Comparison of ENCODE assay signal across 17 mouse cellular contexts in the genomic region with DNA sequence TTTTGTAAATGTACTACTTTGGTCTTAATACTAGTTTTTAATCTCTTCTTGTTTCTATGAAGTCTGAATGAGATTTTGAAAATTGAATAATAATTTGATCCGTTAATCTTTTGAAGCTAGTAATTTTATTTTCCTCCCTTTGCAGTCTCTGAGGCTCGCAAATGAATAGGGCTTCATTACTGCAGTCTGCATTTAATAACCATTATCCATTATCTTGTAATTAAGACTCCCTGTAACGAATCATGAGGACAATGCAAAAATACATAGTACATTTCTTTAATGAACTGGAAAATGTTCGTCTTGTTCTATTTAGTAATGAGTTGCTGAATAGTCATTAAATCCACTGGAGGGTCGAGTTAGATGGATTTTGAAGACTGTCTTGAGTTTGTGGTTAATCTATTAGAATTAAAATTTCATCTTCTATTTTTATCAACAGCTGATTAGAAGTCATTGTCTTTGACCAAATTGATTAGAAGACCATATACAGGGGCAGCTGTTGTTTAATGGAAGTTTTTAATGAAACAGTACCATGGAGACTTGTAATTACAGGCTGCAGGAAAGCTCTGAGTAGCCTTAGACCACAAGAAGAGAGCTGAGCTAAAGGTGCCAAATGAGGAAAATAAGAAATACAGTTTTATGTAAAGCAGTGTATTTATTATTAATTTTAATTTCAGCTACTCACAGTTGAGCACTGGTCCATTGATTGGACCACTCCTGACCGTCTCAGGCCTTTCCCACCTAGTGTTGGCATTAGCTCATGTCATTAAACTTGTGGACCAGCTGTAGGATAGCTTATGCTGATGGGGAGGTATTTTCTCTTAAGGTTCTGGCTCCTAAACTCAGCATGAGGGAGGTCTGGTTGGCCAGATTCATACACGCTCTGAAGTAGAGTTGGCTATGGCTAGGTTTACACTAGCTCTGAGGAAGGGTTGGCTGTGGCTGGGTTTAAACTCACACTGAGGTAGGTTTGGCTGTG.
DNase-seq lines count a peak whose midpoint lies in the region; ATAC-seq lines count a peak whose summit lies in the region.
"Had no signal": no experiment of that assay in that cellular context is flagged by ENCODE, and none has a peak within 500 bp of the region (broad histone marks: within the 10 kb centered on the region; RNA-seq: fewer than 3 reads in every experiment).

No protein-coding gene starts in this region.

- H3K27ac ChIP-seq in forebrain, embryonic 14.5 days (ENCODE audit: low read depth, low read length): no peak overlapping the region
- H3K27ac ChIP-seq in forebrain, embryonic 10.5 days: no peak overlapping the region
- no peak overlapping the region for H3K27ac ChIP-seq in neural tube, embryonic 11.5 days (ENCODE audit: low read depth, low read length)
- no peak overlapping the region for H3K27ac ChIP-seq in midbrain, embryonic 14.5 days (replicated peaks; ENCODE audit: low read depth, low read length)
- H3K27ac ChIP-seq: embryonic facial prominence, embryonic 15.5 days; intestine, embryonic 15.5 days; layer of hippocampus, adult 2 months; stomach, embryonic 15.5 days had no signal

- 38% methylated on average over 7 of the region's 7 CpGs for WGBS in forebrain, embryonic 14.5 days
- WGBS in forebrain, embryonic 10.5 days: 81% methylated on average over 7 of the region's 7 CpGs
- WGBS in neural tube, embryonic 11.5 days: 84% methylated on average over 7 of the region's 7 CpGs
- WGBS in midbrain, embryonic 14.5 days: 77% methylated on average over 7 of the region's 7 CpGs

- no peak overlapping the region for H3K9ac ChIP-seq in forebrain, embryonic 14.5 days (ENCODE audit: low read length)
- H3K9ac ChIP-seq in neural tube, embryonic 11.5 days (ENCODE audit: low read length): no peak overlapping the region
- no peak overlapping the region for H3K9ac ChIP-seq in midbrain, embryonic 14.5 days (replicated peaks; ENCODE audit: low read length)
- H3K9ac ChIP-seq: embryonic facial prominence, embryonic 15.5 days; intestine, embryonic 15.5 days; liver, postnatal 0 days; stomach, embryonic 15.5 days had no signal

- DNase-seq in forebrain, embryonic 14.5 days (ENCODE audit: low spot score): no peak
- no peak for DNase-seq in forebrain, embryonic 10.5 days (ENCODE audit: extremely low spot score, low spot score)
- no peak for DNase-seq in neural tube, embryonic 11.5 days (ENCODE audit: low spot score)
- DNase-seq in neural tube, embryonic 10.5 days (ENCODE audit: extremely low spot score, low spot score): no peak
- DNase-seq in midbrain, embryonic 14.5 days: peak; percentile 18
- DNase-seq in retina, postnatal 1 day: peak; percentile 71
- no peak for DNase-seq in testis, postnatal 10 days (ENCODE audit: low spot score)
- DNase-seq in adrenal gland, adult 2 months: no peak
- DNase-seq: adrenal gland, postnatal 10 days; cerebellum, adult 2 months; liver, postnatal 0 days; lung, postnatal 14 days had no signal

- H3K27me3 ChIP-seq in forebrain, embryonic 14.5 days (replicated peaks; ENCODE audit: control insufficient read depth, insufficient read depth, low read length): no peaks in the 10 kb centered on the region
- no peaks in the 10 kb centered on the region for H3K27me3 ChIP-seq in forebrain, embryonic 10.5 days (ENCODE audit: poor library complexity, severe bottlenecking)
- no peaks in the 10 kb centered on the region for H3K27me3 ChIP-seq in neural tube, embryonic 11.5 days (ENCODE audit: control insufficient read depth, insufficient read depth, low read length)
- no peaks in the 10 kb centered on the region for H3K27me3 ChIP-seq in midbrain, embryonic 14.5 days (ENCODE audit: control insufficient read depth, insufficient read depth, low read length)
- H3K27me3 ChIP-seq: embryonic facial prominence, embryonic 15.5 days; intestine, embryonic 15.5 days; stomach, embryonic 15.5 days had no signal

- ATAC-seq in forebrain, embryonic 14.5 days: peak; percentile 50; the same call in 1 of the 2 replicates
- peak; percentile 58 for ATAC-seq in neural tube, embryonic 11.5 days (ENCODE audit: insufficient read depth, low FRiP score, low TSS enrichment)
- ATAC-seq in midbrain, embryonic 14.5 days (ENCODE audit: low FRiP score, low TSS enrichment): no peak
- ATAC-seq: intestine, embryonic 15.5 days; liver, postnatal 0 days had no signal

- no peaks in the 10 kb centered on the region for H3K4me1 ChIP-seq in forebrain, embryonic 14.5 days (ENCODE audit: control insufficient read depth, insufficient read depth, low read length)
- peaks cover 16% of the 10 kb centered on the region for H3K4me1 ChIP-seq in forebrain, embryonic 10.5 days
- no peaks in the 10 kb centered on the region for H3K4me1 ChIP-seq in neural tube, embryonic 11.5 days (ENCODE audit: control insufficient read depth, insufficient read depth, low read length)
- H3K4me1 ChIP-seq in midbrain, embryonic 14.5 days (ENCODE audit: control insufficient read depth, insufficient read depth, low read length): no peaks in the 10 kb centered on the region
- H3K4me1 ChIP-seq: embryonic facial prominence, embryonic 15.5 days; intestine, embryonic 15.5 days; stomach, embryonic 15.5 days had no signal

- no peak overlapping the region for H3K4me3 ChIP-seq in forebrain, embryonic 14.5 days (ENCODE audit: low read depth, low read length)
- H3K4me3 ChIP-seq in forebrain, embryonic 10.5 days: no peak overlapping the region
- H3K4me3 ChIP-seq in neural tube, embryonic 11.5 days (ENCODE audit: low read depth, low read length): no peak overlapping the region
- H3K4me3 ChIP-seq in midbrain, embryonic 14.5 days (replicated peaks; ENCODE audit: low read depth, low read length): no peak overlapping the region
- H3K4me3 ChIP-seq: embryonic facial prominence, embryonic 15.5 days; intestine, embryonic 15.5 days; layer of hippocampus, adult 2 months; stomach, embryonic 15.5 days had no signal

- H3K36me3 ChIP-seq in forebrain, embryonic 14.5 days (ENCODE audit: control insufficient read depth, insufficient read depth, low read length): no peaks in the 10 kb centered on the region
- no peaks in the 10 kb centered on the region for H3K36me3 ChIP-seq in forebrain, embryonic 10.5 days (replicated peaks)
- H3K36me3 ChIP-seq in neural tube, embryonic 11.5 days (ENCODE audit: control insufficient read depth, insufficient read depth, low read length): no peaks in the 10 kb centered on the region
- no peaks in the 10 kb centered on the region for H3K36me3 ChIP-seq in midbrain, embryonic 14.5 days (ENCODE audit: control insufficient read depth, insufficient read depth, low read length)
- H3K36me3 ChIP-seq: embryonic facial prominence, embryonic 15.5 days; intestine, embryonic 15.5 days; stomach, embryonic 15.5 days had no signal

- no peak overlapping the region for H3K4me2 ChIP-seq in forebrain, embryonic 14.5 days (ENCODE audit: low read length)
- H3K4me2 ChIP-seq in neural tube, embryonic 11.5 days (ENCODE audit: low read depth): no peak overlapping the region
- H3K4me2 ChIP-seq in midbrain, embryonic 14.5 days (ENCODE audit: low read length): no peak overlapping the region
- H3K4me2 ChIP-seq: embryonic facial prominence, embryonic 15.5 days; heart, embryonic 11.5 days; intestine, embryonic 15.5 days; stomach, embryonic 15.5 days had no signal

- no peaks in the 10 kb centered on the region for H3K9me3 ChIP-seq in forebrain, embryonic 14.5 days (replicated peaks; ENCODE audit: control insufficient read depth, low read length)
- H3K9me3 ChIP-seq in forebrain, embryonic 10.5 days: no peaks in the 10 kb centered on the region
- no peaks in the 10 kb centered on the region for H3K9me3 ChIP-seq in neural tube, embryonic 11.5 days (ENCODE audit: control insufficient read depth, low read length)
- no peaks in the 10 kb centered on the region for H3K9me3 ChIP-seq in midbrain, embryonic 14.5 days (ENCODE audit: control insufficient read depth, low read length)
- H3K9me3 ChIP-seq: embryonic facial prominence, embryonic 15.5 days; intestine, embryonic 15.5 days; stomach, embryonic 15.5 days had no signal

Comparison
In these comparisons a context has a peak if more than half of its experiments do, and no peak if none do; other contexts are left out.
1. DNase-seq: peak in midbrain, embryonic 14.5 days (single experiment) and retina, postnatal 1 day (single experiment); none in forebrain, embryonic 14.5 days (single experiment), forebrain, embryonic 10.5 days (single experiment), neural tube, embryonic 11.5 days (single experiment), neural tube, embryonic 10.5 days (single experiment), testis, postnatal 10 days (single experiment) and adrenal gland, adult 2 months (single experiment).